Comparison of ENCODE assay signal across 15 mouse cellular contexts in genomic region chr16:31039803-31040459, GRCm38 (mm10). TPM values are rescaled to one million over a fixed set of nuclear protein-coding genes. Genes with fewer than 3 reads are reported as not detected.
A peak's percentile ranks its signal among the peaks of the same experiment; 100 is the strongest.
DNase-seq lines count a peak whose midpoint lies in the region; ATAC-seq and TF ChIP-seq lines count a peak whose summit lies in the region.
"Had no signal": no experiment of that assay in that cellular context is flagged by ENCODE, and none has a peak within 500 bp of the region (broad histone marks: within the 10 kb centered on the region; RNA-seq: fewer than 3 reads in every experiment).

No protein-coding gene starts in this region.

- H3K27ac ChIP-seq in forebrain, postnatal 0 days (ENCODE audit: low read depth, low read length): no peak overlapping the region
- H3K27ac ChIP-seq in forebrain, embryonic 13.5 days: no peak overlapping the region
- H3K27ac ChIP-seq in kidney, embryonic 14.5 days (ENCODE audit: low read depth, low read length): peak overlapping the region; percentile 20; the same call in 1 of the 2 replicates
- H3K27ac ChIP-seq in MEL (ENCODE audit: control insufficient read depth, low read depth, low read length): no peak overlapping the region
- H3K27ac ChIP-seq in limb, embryonic 14.5 days (replicated peaks; ENCODE audit: low read depth, low read length): 0 out of 2 replicates have a peak overlapping the region, but pooled peaks have one; percentile 19
- no peak overlapping the region for H3K27ac ChIP-seq in liver, embryonic 12.5 days

- DNase-seq in forebrain, postnatal 0 days: peak; percentile 45
- DNase-seq in kidney, postnatal 25 days: no peak
- peak; percentile 27 for DNase-seq in MEL (ENCODE audit: low read depth, low spot score)
- peak; percentile 60 for DNase-seq in limb, embryonic 14.5 days (ENCODE audit: low spot score)
- DNase-seq in adrenal gland, adult 2 months: no peak
- DNase-seq: adrenal gland, postnatal 36 days; B cell, adult 2 months; cerebellum, adult 8-10 months; gastrocnemius, postnatal 25 days; kidney, adult 8-10 months; liver, postnatal 0 days; right cerebral cortex, adult 18-20 months had no signal

- ATAC-seq in forebrain, postnatal 0 days: no peak
- no peak for ATAC-seq in forebrain, embryonic 13.5 days
- no peak for ATAC-seq in kidney, embryonic 14.5 days (ENCODE audit: low FRiP score, low TSS enrichment)
- peak; percentile 53; the same call in 1 of the 2 replicates for ATAC-seq in limb, embryonic 14.5 days (ENCODE audit: low FRiP score, low read depth)
- ATAC-seq in liver, embryonic 12.5 days: no peak
- ATAC-seq: liver, postnatal 0 days had no signal

- TF ChIP-seq CTCF in forebrain, postnatal 0 days (IDR thresholded peaks at IDR 0.05; ENCODE audit: low read depth): no peak
- no peak for TF ChIP-seq CTCF in MEL (IDR thresholded peaks at IDR 0.05 in 2 of 3, conservative IDR thresholded peaks at IDR 0.05 in 1 of 3; ENCODE audit: control insufficient read depth in 1 of 3, insufficient read depth in 1 of 3, low read depth in 2 of 3, low read length in 3 of 3, poor library complexity in 1 of 3, severe bottlenecking in 1 of 3)

- no peaks in the 10 kb centered on the region for H3K79me2 ChIP-seq in MEL (ENCODE audit: control insufficient read depth, insufficient read depth, low read length, poor library complexity)

- no peaks in the 10 kb centered on the region for H3K9me3 ChIP-seq in forebrain, postnatal 0 days (ENCODE audit: low read length)
- no peaks in the 10 kb centered on the region for H3K9me3 ChIP-seq in forebrain, embryonic 13.5 days (replicated peaks)
- 0 out of 2 replicates have a peak, but pooled peaks cover 2% of the 10 kb centered on the region for H3K9me3 ChIP-seq in kidney, embryonic 14.5 days (ENCODE audit: control insufficient read depth, low read length)
- H3K9me3 ChIP-seq in MEL (replicated peaks; ENCODE audit: insufficient read depth, low read length): no peaks in the 10 kb centered on the region
- no peaks in the 10 kb centered on the region for H3K9me3 ChIP-seq in limb, embryonic 14.5 days (ENCODE audit: control insufficient read depth, low read length)
- no peaks in the 10 kb centered on the region for H3K9me3 ChIP-seq in liver, embryonic 12.5 days (replicated peaks)

- no peak for TF ChIP-seq POLR2A in MEL (IDR thresholded peaks at IDR 0.05; ENCODE audit: control insufficient read depth in 1 of 2, insufficient read depth in 1 of 2, low read depth in 1 of 2, low read length in 2 of 2, poor library complexity in 1 of 2)
- no peak for TF ChIP-seq POLR2A in limb, embryonic 14.5 days (IDR thresholded peaks at IDR 0.05; ENCODE audit: borderline replicate concordance, extremely low read depth, insufficient read depth, insufficient read length)

- H3K27me3 ChIP-seq in forebrain, postnatal 0 days (ENCODE audit: insufficient read depth, low read length): no peaks in the 10 kb centered on the region
- no peaks in the 10 kb centered on the region for H3K27me3 ChIP-seq in forebrain, embryonic 13.5 days
- no peaks in the 10 kb centered on the region for H3K27me3 ChIP-seq in kidney, embryonic 14.5 days (ENCODE audit: control insufficient read depth, insufficient read depth, low read length)
- H3K27me3 ChIP-seq in MEL (ENCODE audit: control insufficient read depth in 1 of 2, insufficient read depth in 2 of 2, low read length in 2 of 2): no peaks in the 10 kb centered on the region
- H3K27me3 ChIP-seq in limb, embryonic 14.5 days (ENCODE audit: control insufficient read depth, insufficient read depth, low read length): no peaks in the 10 kb centered on the region
- no peaks in the 10 kb centered on the region for H3K27me3 ChIP-seq in liver, embryonic 12.5 days (replicated peaks)

- TF ChIP-seq RAD21 in MEL (IDR thresholded peaks at IDR 0.05; ENCODE audit: low read depth, low read length): no peak

- H3K4me3 ChIP-seq in forebrain, postnatal 0 days (ENCODE audit: low read depth, low read length): no peak overlapping the region
- no peak overlapping the region for H3K4me3 ChIP-seq in forebrain, embryonic 13.5 days
- no peak overlapping the region for H3K4me3 ChIP-seq in kidney, embryonic 14.5 days (ENCODE audit: low read length)
- H3K4me3 ChIP-seq in MEL (ENCODE audit: control insufficient read depth in 1 of 2, insufficient read depth in 1 of 2, low read depth in 2 of 2, low read length in 2 of 2): no peak overlapping the region
- H3K4me3 ChIP-seq in limb, embryonic 14.5 days (replicated peaks; ENCODE audit: low read length): no peak overlapping the region
- H3K4me3 ChIP-seq in liver, embryonic 12.5 days: no peak overlapping the region

- no peaks in the 10 kb centered on the region for H3K36me3 ChIP-seq in forebrain, postnatal 0 days (ENCODE audit: insufficient read depth)
- no peaks in the 10 kb centered on the region; the same call in 1 of the 2 replicates for H3K36me3 ChIP-seq in forebrain, embryonic 13.5 days (ENCODE audit: poor library complexity, severe bottlenecking)
- no peaks in the 10 kb centered on the region for H3K36me3 ChIP-seq in kidney, embryonic 14.5 days (ENCODE audit: control insufficient read depth, insufficient read depth, low read length)
- peaks cover 0 to 6% of the 10 kb centered on the region in 2 experiments; a peak in 2 of 4 replicates for H3K36me3 ChIP-seq in MEL (ENCODE audit: control insufficient read depth in 1 of 2, insufficient read depth in 2 of 2, low read length in 2 of 2)
- H3K36me3 ChIP-seq in limb, embryonic 14.5 days (ENCODE audit: control insufficient read depth, insufficient read depth, low read length): no peaks in the 10 kb centered on the region
- no peaks in the 10 kb centered on the region for H3K36me3 ChIP-seq in liver, embryonic 12.5 days

- H3K4me2 ChIP-seq in forebrain, postnatal 0 days (ENCODE audit: low read depth): no peak overlapping the region
- no peak overlapping the region for H3K4me2 ChIP-seq in forebrain, embryonic 13.5 days
- no peak overlapping the region for H3K4me2 ChIP-seq in kidney, embryonic 14.5 days (replicated peaks; ENCODE audit: low read depth, low read length)
- H3K4me2 ChIP-seq in limb, embryonic 14.5 days (replicated peaks; ENCODE audit: low read depth, low read length, severe bottlenecking): no peak overlapping the region
- no peak overlapping the region for H3K4me2 ChIP-seq in liver, embryonic 12.5 days

- WGBS in forebrain, postnatal 0 days: 61% methylated on average over 9 of the region's 9 CpGs
- 69% methylated on average over 9 of the region's 9 CpGs for WGBS in forebrain, embryonic 13.5 days
- WGBS in kidney, embryonic 14.5 days: 65% methylated on average over 9 of the region's 9 CpGs
- WGBS in limb, embryonic 14.5 days: 40% methylated on average over 9 of the region's 9 CpGs
- WGBS in liver, embryonic 12.5 days (ENCODE audit: insufficient replicate concordance): 67% methylated on average over 9 of the region's 9 CpGs

- no peak for TF ChIP-seq EP300 in MEL (IDR thresholded peaks at IDR 0.05; ENCODE audit: low read depth in 1 of 2, low read length in 2 of 2)

- no peak overlapping the region for H3K9ac ChIP-seq in forebrain, postnatal 0 days
- no peak overlapping the region for H3K9ac ChIP-seq in forebrain, embryonic 13.5 days
- no peak overlapping the region for H3K9ac ChIP-seq in kidney, embryonic 14.5 days (ENCODE audit: low read depth, low read length)
- no peak overlapping the region for H3K9ac ChIP-seq in MEL (ENCODE audit: control insufficient read depth, low read depth, low read length, poor library complexity, severe bottlenecking)
- H3K9ac ChIP-seq in limb, embryonic 14.5 days (ENCODE audit: low read depth, low read length, severe bottlenecking): no peak overlapping the region
- no peak overlapping the region for H3K9ac ChIP-seq in liver, embryonic 12.5 days
- H3K9ac ChIP-seq: liver, postnatal 0 days had no signal

- H3K4me1 ChIP-seq in forebrain, postnatal 0 days (ENCODE audit: insufficient read depth): no peaks in the 10 kb centered on the region
- peaks cover 17% of the 10 kb centered on the region; the same call in 1 of the 2 replicates for H3K4me1 ChIP-seq in forebrain, embryonic 13.5 days
- 0 out of 2 replicates have a peak, but pooled peaks cover 5% of the 10 kb centered on the region for H3K4me1 ChIP-seq in kidney, embryonic 14.5 days (ENCODE audit: control insufficient read depth, insufficient read depth, low read length)
- peaks cover 0 to 5% of the 10 kb centered on the region in 2 experiments; a peak in 2 of 4 replicates for H3K4me1 ChIP-seq in MEL (ENCODE audit: control insufficient read depth in 1 of 2, insufficient read depth in 2 of 2, low read length in 2 of 2)
- peaks cover 22% of the 10 kb centered on the region for H3K4me1 ChIP-seq in limb, embryonic 14.5 days (ENCODE audit: control insufficient read depth, insufficient read depth, low read length)
- peaks cover 26% of the 10 kb centered on the region for H3K4me1 ChIP-seq in liver, embryonic 12.5 days

TF ChIP-seq in MEL, 35 proteins besides CTCF, POLR2A, EP300 and RAD21:
- TF ChIP-seq MAX (IDR thresholded peaks at IDR 0.05; ENCODE audit: low read length) (no peak), POLR2AphosphoS5 (IDR thresholded peaks at IDR 0.05; ENCODE audit: borderline replicate concordance, low read depth, low read length) (no peak), TBP (IDR thresholded peaks at IDR 0.05; ENCODE audit: low read depth, low read length) (no peak), CHD2 (IDR thresholded peaks at IDR 0.05; ENCODE audit: low read length) (no peak), CHD1 (IDR thresholded peaks at IDR 0.05; ENCODE audit: low read depth, low read length) (no peak), USF2 (IDR thresholded peaks at IDR 0.05; ENCODE audit: borderline replicate concordance in 1 of 2, insufficient read depth in 1 of 2, low read depth in 1 of 2, low read length in 2 of 2) (no peak)

RNA-seq across cellular contexts. Expression of gene Xxylt1, which starts 41.3 kb away (rescaled TPM):
- 17.4 and 24.3 TPM in 2 replicates for total RNA-seq in forebrain, postnatal 0 days (2014; rRNA removed)
- 8.6 and 14.0 TPM in 2 replicates for polyA plus RNA-seq in forebrain, postnatal 0 days (2015; fragmentation: Nextera tagmentation; extraction: Ambion mirVana)
- polyA plus RNA-seq in forebrain, embryonic 13.5 days (2015; fragmentation: Nextera tagmentation; extraction: Ambion mirVana): 7.3 and 7.5 TPM in 2 replicates
- 16.0 and 28.6 TPM in 2 replicates for polyA plus RNA-seq in kidney, embryonic 14.5 days (2014; fragmentation: Nextera tagmentation; extraction: Ambion mirVana)
- 12.8 and 12.9 TPM in 2 replicates for total RNA-seq in MEL (2012; rRNA removed)
- polyA plus RNA-seq in MEL (2012; ENCODE audit: insufficient read depth in 1 of 2, insufficient read length in 2 of 2, low read depth in 1 of 2, low replicate concordance in 2 of 2, missing spikeins in 1 of 2): 100 to 1,000 TPM in 1 of 2 experiments, 10 to 100 TPM in 1; 26.6 to 164 TPM
- polyA plus RNA-seq in limb, embryonic 14.5 days (2012; rRNA removed): 20.0 and 31.3 TPM in 2 replicates
- polyA plus RNA-seq in limb, embryonic 14.5 days (2014; fragmentation: Nextera tagmentation; extraction: Ambion mirVana): 23.8 and 24.5 TPM in 2 replicates
- total RNA-seq in adrenal gland, adult 2 months (2021): 10 to 100 TPM; 12.7 to 14.1 TPM
- polyA plus RNA-seq in adrenal gland, adult 2 months (2012; rRNA removed): 26.1 and 28.9 TPM in 2 replicates
- 7.5 and 8.3 TPM in 2 replicates for polyA plus RNA-seq in liver, embryonic 12.5 days (2016; fragmentation: Nextera tagmentation; extraction: Ambion mirVana)

Comparison
In these comparisons a context has a peak if more than half of its experiments do, and no peak if none do; other contexts are left out.
1. DNase-seq: peak in forebrain, postnatal 0 days (single experiment), MEL (single experiment) and limb, embryonic 14.5 days (single experiment); none in kidney, postnatal 25 days (0 of 2) and adrenal gland, adult 2 months (single experiment).
2. H3K27ac ChIP-seq: peak in kidney, embryonic 14.5 days (single experiment) and limb, embryonic 14.5 days (single experiment); none in forebrain, postnatal 0 days (single experiment), forebrain, embryonic 13.5 days (single experiment), MEL (single experiment) and liver, embryonic 12.5 days (single experiment).